Comparison of ENCODE assay signal across 11 mouse cellular contexts in genomic region chr10:127570937-127571641, GRCm38 (mm10). TPM values are rescaled to one million over a fixed set of nuclear protein-coding genes. Genes with fewer than 3 reads are reported as not detected.
A peak's percentile ranks its signal among the peaks of the same experiment; 100 is the strongest.
DNase-seq lines count a peak whose midpoint lies in the region; ATAC-seq and TF ChIP-seq lines count a peak whose summit lies in the region.
"Had no signal": no experiment of that assay in that cellular context is flagged by ENCODE, and none has a peak within 500 bp of the region (broad histone marks: within the 10 kb centered on the region; RNA-seq: fewer than 3 reads in every experiment).

No protein-coding gene starts in this region.

- no peak for TF ChIP-seq POLR2A in lung, adult 2 months (IDR thresholded peaks at IDR 0.05; ENCODE audit: borderline replicate concordance, extremely low read depth, low read depth, low read length)

- peak overlapping the region; percentile 44; the same call in 1 of the 2 replicates for H3K27ac ChIP-seq in lung, embryonic 16.5 days (ENCODE audit: low read length)
- H3K27ac ChIP-seq in liver, embryonic 16.5 days (ENCODE audit: low read length) = peak overlapping the region; percentile 41; the same call in 1 of the 2 replicates
- H3K27ac ChIP-seq in stomach, embryonic 15.5 days = peak overlapping the region; percentile 16
- H3K27ac ChIP-seq: midbrain, embryonic 15.5 days had no signal

- peaks cover 27% of the 10 kb centered on the region for H3K36me3 ChIP-seq in lung, embryonic 16.5 days (ENCODE audit: control insufficient read depth, insufficient read depth, low read length)
- H3K36me3 ChIP-seq in liver, embryonic 16.5 days (ENCODE audit: control insufficient read depth, insufficient read depth) = peaks cover 9% of the 10 kb centered on the region
- peaks cover 56% of the 10 kb centered on the region for H3K36me3 ChIP-seq in stomach, embryonic 15.5 days

- WGBS in lung, embryonic 16.5 days = 75% methylated on average over 17 of the region's 17 CpGs
- WGBS in lung, adult 2 months = 70% methylated on average over 17 of the region's 17 CpGs
- 59% methylated on average over 17 of the region's 17 CpGs for WGBS in liver, embryonic 16.5 days (ENCODE audit: insufficient replicate concordance)
- 85% methylated on average over 17 of the region's 17 CpGs for WGBS in stomach, embryonic 15.5 days

- no peaks in the 10 kb centered on the region for H3K27me3 ChIP-seq in lung, embryonic 16.5 days (ENCODE audit: control insufficient read depth, insufficient read depth, low read depth, low read length)
- H3K27me3 ChIP-seq in liver, embryonic 16.5 days (ENCODE audit: control insufficient read depth, insufficient read depth, low read depth, low read length) = no peaks in the 10 kb centered on the region
- H3K27me3 ChIP-seq in stomach, embryonic 15.5 days (replicated peaks) = no peaks in the 10 kb centered on the region
- H3K27me3 ChIP-seq: midbrain, embryonic 15.5 days had no signal

- no peak overlapping the region for H3K4me3 ChIP-seq in lung, embryonic 16.5 days (ENCODE audit: low read length)
- H3K4me3 ChIP-seq in lung, adult 2 months (replicated peaks; ENCODE audit: extremely low read depth, low read depth, low read length) = no peak overlapping the region
- no peak overlapping the region for H3K4me3 ChIP-seq in liver, embryonic 16.5 days (ENCODE audit: low read depth, low read length)
- no peak overlapping the region for H3K4me3 ChIP-seq in stomach, embryonic 15.5 days (replicated peaks)
- H3K4me3 ChIP-seq: midbrain, embryonic 15.5 days had no signal

- no peak overlapping the region for H3K4me2 ChIP-seq in lung, embryonic 16.5 days (ENCODE audit: low read depth, low read length)
- H3K4me2 ChIP-seq in liver, embryonic 16.5 days (ENCODE audit: low read depth, low read length) = no peak overlapping the region
- no peak overlapping the region for H3K4me2 ChIP-seq in stomach, embryonic 15.5 days
- H3K4me2 ChIP-seq: midbrain, embryonic 15.5 days had no signal

- ATAC-seq in lung, embryonic 16.5 days (ENCODE audit: low read depth) = no peak
- peak; percentile 12; the same call in 1 of the 2 replicates for ATAC-seq in liver, embryonic 16.5 days (ENCODE audit: low read depth)
- no peak for ATAC-seq in stomach, embryonic 15.5 days (ENCODE audit: insufficient read depth, low FRiP score, low read depth)
- ATAC-seq: forebrain, embryonic 16.5 days; midbrain, embryonic 15.5 days had no signal

- DNase-seq in adrenal gland, postnatal 14 days = peak; percentile 49
- DNase-seq in adrenal gland, adult 8-10 months = no peak
- no peak for DNase-seq in lung, adult 2 months
- DNase-seq in cerebellum, postnatal 36 days = no peak
- no peak for DNase-seq in gastrocnemius, adult 18-20 months (ENCODE audit: low spot score)
- DNase-seq: gastrocnemius, postnatal 14 days had no signal

- no peak for TF ChIP-seq CTCF in lung, adult 2 months (IDR thresholded peaks at IDR 0.05; ENCODE audit: insufficient read depth, low read length)

- no peaks in the 10 kb centered on the region for H3K9me3 ChIP-seq in lung, embryonic 16.5 days (ENCODE audit: control insufficient read depth, low read length)
- H3K9me3 ChIP-seq in liver, embryonic 16.5 days (replicated peaks; ENCODE audit: control insufficient read depth, low read length) = no peaks in the 10 kb centered on the region
- H3K9me3 ChIP-seq in stomach, embryonic 15.5 days = no peaks in the 10 kb centered on the region
- H3K9me3 ChIP-seq: midbrain, embryonic 15.5 days had no signal

- H3K9ac ChIP-seq in lung, embryonic 16.5 days (ENCODE audit: low read length) = no peak overlapping the region
- no peak overlapping the region for H3K9ac ChIP-seq in liver, embryonic 16.5 days (ENCODE audit: low read depth, low read length)
- no peak overlapping the region for H3K9ac ChIP-seq in stomach, embryonic 15.5 days
- H3K9ac ChIP-seq: midbrain, embryonic 15.5 days had no signal

- peaks cover 8% of the 10 kb centered on the region for H3K4me1 ChIP-seq in lung, embryonic 16.5 days (replicated peaks; ENCODE audit: control insufficient read depth, insufficient read depth, low read length)
- no peaks in the 10 kb centered on the region for H3K4me1 ChIP-seq in lung, adult 2 months (ENCODE audit: control insufficient read depth, insufficient read depth, low read length)
- peaks cover 17% of the 10 kb centered on the region for H3K4me1 ChIP-seq in liver, embryonic 16.5 days (ENCODE audit: control insufficient read depth, low read depth, low read length)
- peaks cover 4% of the 10 kb centered on the region; the same call in 1 of the 2 replicates for H3K4me1 ChIP-seq in stomach, embryonic 15.5 days
- H3K4me1 ChIP-seq: midbrain, embryonic 15.5 days had no signal

RNA-seq across cellular contexts. Expression of gene Nxph4, which starts 36.7 kb away (rescaled TPM):
- total RNA-seq in adrenal gland, postnatal 14 days (2021) = 7.4 and 8.0 TPM in 2 replicates
- 10 to 100 TPM in 3 of 4 experiments, 1 to 10 TPM in 1; 8.3 to 16.8 (median 13.2) TPM for total RNA-seq in adrenal gland, adult 8-10 months (2022)
- 1.8 TPM in 2 replicates for polyA plus RNA-seq in lung, embryonic 16.5 days (2015; fragmentation: Nextera tagmentation; extraction: Ambion mirVana)
- 0.23 and 0.24 TPM in 2 replicates for polyA plus RNA-seq in lung, adult 2 months (2012; rRNA removed)
- polyA plus RNA-seq in liver, embryonic 16.5 days (2015; fragmentation: Nextera tagmentation; extraction: Ambion mirVana) = 0.14 TPM in 1 of 2 replicates, not detected in the other
- polyA plus RNA-seq in stomach, embryonic 15.5 days (2015; fragmentation: Nextera tagmentation; extraction: Ambion mirVana) = 5.0 and 5.4 TPM in 2 replicates
- total RNA-seq in gastrocnemius, adult 18-20 months (2021) = under 1 TPM; 0.14 to 0.36 TPM

RNA-seq across cellular contexts. Expression of gene Shmt2, which starts 48.8 kb away (rescaled TPM):
- total RNA-seq in adrenal gland, postnatal 14 days (2021) = 50.9 and 57.3 TPM in 2 replicates
- total RNA-seq in adrenal gland, adult 8-10 months (2022) = 10 to 100 TPM; 45.3 to 56.0 (median 49.8) TPM
- polyA plus RNA-seq in lung, embryonic 16.5 days (2015; fragmentation: Nextera tagmentation; extraction: Ambion mirVana) = 116 and 119 TPM in 2 replicates
- polyA plus RNA-seq in lung, adult 2 months (2012; rRNA removed) = 40.3 and 57.7 TPM in 2 replicates
- polyA plus RNA-seq in liver, embryonic 16.5 days (2015; fragmentation: Nextera tagmentation; extraction: Ambion mirVana) = 180 and 183 TPM in 2 replicates
- 142 and 144 TPM in 2 replicates for polyA plus RNA-seq in stomach, embryonic 15.5 days (2015; fragmentation: Nextera tagmentation; extraction: Ambion mirVana)
- total RNA-seq in gastrocnemius, adult 18-20 months (2021) = 10 to 100 TPM; 25.8 to 25.9 TPM

RNA-seq across cellular contexts. Expression of gene Lrp1, which starts 49.9 kb away (rescaled TPM):
- total RNA-seq in adrenal gland, postnatal 14 days (2021) = 138 and 201 TPM in 2 replicates
- total RNA-seq in adrenal gland, adult 8-10 months (2022) = 100 to 1,000 TPM; 212 to 271 (median 242) TPM
- 78.9 and 83.6 TPM in 2 replicates for polyA plus RNA-seq in lung, embryonic 16.5 days (2015; fragmentation: Nextera tagmentation; extraction: Ambion mirVana)
- 215 and 248 TPM in 2 replicates for polyA plus RNA-seq in lung, adult 2 months (2012; rRNA removed)
- polyA plus RNA-seq in liver, embryonic 16.5 days (2015; fragmentation: Nextera tagmentation; extraction: Ambion mirVana) = 31.9 and 36.3 TPM in 2 replicates
- 77.0 and 87.0 TPM in 2 replicates for polyA plus RNA-seq in stomach, embryonic 15.5 days (2015; fragmentation: Nextera tagmentation; extraction: Ambion mirVana)
- 10 to 100 TPM; 40.8 to 43.4 TPM for total RNA-seq in gastrocnemius, adult 18-20 months (2021)

RNA-seq across cellular contexts. Expression of gene Ndufa4l2, which starts 56.3 kb away (rescaled TPM):
- 53.5 and 55.7 TPM in 2 replicates for total RNA-seq in adrenal gland, postnatal 14 days (2021)
- 10 to 100 TPM; 42.4 to 64.4 (median 50.7) TPM for total RNA-seq in adrenal gland, adult 8-10 months (2022)
- polyA plus RNA-seq in lung, embryonic 16.5 days (2015; fragmentation: Nextera tagmentation; extraction: Ambion mirVana) = 155 and 169 TPM in 2 replicates
- polyA plus RNA-seq in lung, adult 2 months (2012; rRNA removed) = 107 and 124 TPM in 2 replicates
- polyA plus RNA-seq in liver, embryonic 16.5 days (2015; fragmentation: Nextera tagmentation; extraction: Ambion mirVana) = 62.5 and 67.9 TPM in 2 replicates
- 92.8 and 117 TPM in 2 replicates for polyA plus RNA-seq in stomach, embryonic 15.5 days (2015; fragmentation: Nextera tagmentation; extraction: Ambion mirVana)
- 10 to 100 TPM; 10.1 to 13.7 TPM for total RNA-seq in gastrocnemius, adult 18-20 months (2021)
